ENCODE assay signal across 16 mouse cellular contexts in the genomic region with DNA sequence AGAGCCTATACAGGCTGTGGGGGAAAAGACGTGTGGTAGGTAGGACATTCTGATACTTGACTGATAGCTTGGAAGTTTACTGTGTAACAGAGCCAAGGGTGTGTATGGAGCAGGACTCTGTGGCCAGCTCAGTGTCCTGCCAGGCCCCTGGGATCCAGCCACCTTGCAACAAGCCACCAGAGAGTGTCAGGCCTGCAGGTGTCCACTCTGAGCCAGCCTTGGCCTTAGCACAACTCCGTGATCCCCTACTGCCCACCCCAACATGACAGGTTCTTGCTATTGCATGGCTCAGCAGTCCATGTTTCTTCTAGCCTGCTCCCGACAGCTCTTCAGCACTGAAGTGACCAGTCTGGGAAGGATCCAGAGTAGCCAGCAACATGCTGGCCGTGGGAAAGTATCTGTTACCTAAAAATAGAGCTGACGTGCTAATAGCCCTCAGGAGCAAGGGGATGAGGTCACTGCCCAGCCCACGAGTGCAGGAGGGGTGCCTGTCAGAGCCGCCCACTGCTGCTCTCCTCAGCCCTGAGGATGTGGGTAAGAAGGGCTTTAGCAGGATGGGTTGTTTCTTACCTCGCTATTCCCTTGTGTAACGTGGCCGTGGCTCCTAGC. TPM values are rescaled to one million over a fixed set of nuclear protein-coding genes. Genes with fewer than 3 reads are reported as not detected.
DNase-seq lines count a peak whose midpoint lies in the region; ATAC-seq and TF ChIP-seq lines count a peak whose summit lies in the region.
"Had no signal": no experiment of that assay in that cellular context is flagged by ENCODE, and none has a peak within 500 bp of the region (broad histone marks: within the 10 kb centered on the region; RNA-seq: fewer than 3 reads in every experiment).

No protein-coding gene starts in this region.

- 78% methylated on average over 10 of the region's 10 CpGs for WGBS in midbrain, embryonic 11.5 days
- 78% methylated on average over 10 of the region's 10 CpGs for WGBS in midbrain, embryonic 14.5 days
- WGBS in heart, postnatal 0 days: 15% methylated on average over 10 of the region's 10 CpGs

- no peak overlapping the region for H3K27ac ChIP-seq in midbrain, embryonic 11.5 days (ENCODE audit: low read depth, low read length)
- no peak overlapping the region for H3K27ac ChIP-seq in midbrain, embryonic 14.5 days (replicated peaks; ENCODE audit: low read depth, low read length)
- peak overlapping the region; percentile 77 for H3K27ac ChIP-seq in heart, postnatal 0 days (ENCODE audit: low read depth)
- H3K27ac ChIP-seq: hindbrain, embryonic 15.5 days; kidney, embryonic 15.5 days; liver, embryonic 12.5 days; midbrain, embryonic 10.5 days; neural tube, embryonic 15.5 days had no signal

- no peak overlapping the region for H3K4me3 ChIP-seq in midbrain, embryonic 11.5 days (ENCODE audit: low read depth, low read length)
- no peak overlapping the region for H3K4me3 ChIP-seq in midbrain, embryonic 14.5 days (replicated peaks; ENCODE audit: low read depth, low read length)
- no peak overlapping the region for H3K4me3 ChIP-seq in heart, postnatal 0 days (ENCODE audit: low read depth, low read length)
- H3K4me3 ChIP-seq: hindbrain, embryonic 15.5 days; kidney, embryonic 15.5 days; liver, embryonic 12.5 days; midbrain, embryonic 10.5 days; neural tube, embryonic 15.5 days had no signal

- H3K27me3 ChIP-seq in midbrain, embryonic 11.5 days (ENCODE audit: control insufficient read depth, insufficient read depth, low read length): no peaks in the 10 kb centered on the region
- no peaks in the 10 kb centered on the region for H3K27me3 ChIP-seq in midbrain, embryonic 14.5 days (ENCODE audit: control insufficient read depth, insufficient read depth, low read length)
- H3K27me3 ChIP-seq in heart, postnatal 0 days (ENCODE audit: control insufficient read depth, insufficient read depth, low read length): no peaks in the 10 kb centered on the region
- H3K27me3 ChIP-seq: hindbrain, embryonic 15.5 days; kidney, embryonic 15.5 days; liver, embryonic 12.5 days; neural tube, embryonic 15.5 days had no signal

- DNase-seq in adrenal gland, adult 2 months: peak; percentile 28
- no peak for DNase-seq in adrenal gland, adult 8-10 months
- peak; percentile 33 for DNase-seq in midbrain, embryonic 11.5 days (ENCODE audit: low spot score, missing footprints)
- no peak for DNase-seq in midbrain, embryonic 14.5 days
- peak; percentile 89 for DNase-seq in heart, postnatal 0 days (ENCODE audit: low spot score)
- DNase-seq in right cerebral cortex, adult 2 months (ENCODE audit: low spot score in 2 of 2): no peak
- DNase-seq: spleen, adult 18-20 months had no signal

- H3K9ac ChIP-seq in midbrain, embryonic 11.5 days (ENCODE audit: low read length): no peak overlapping the region
- H3K9ac ChIP-seq in midbrain, embryonic 14.5 days (replicated peaks; ENCODE audit: low read length): no peak overlapping the region
- H3K9ac ChIP-seq in heart, postnatal 0 days (replicated peaks; ENCODE audit: low read depth, low read length): no peak overlapping the region
- H3K9ac ChIP-seq: hindbrain, embryonic 15.5 days; kidney, embryonic 15.5 days; liver, embryonic 12.5 days; neural tube, embryonic 15.5 days had no signal

- H3K9me3 ChIP-seq in midbrain, embryonic 11.5 days (ENCODE audit: control insufficient read depth, low read length): no peaks in the 10 kb centered on the region
- H3K9me3 ChIP-seq in midbrain, embryonic 14.5 days (ENCODE audit: control insufficient read depth, low read length): no peaks in the 10 kb centered on the region
- H3K9me3 ChIP-seq in heart, postnatal 0 days (replicated peaks; ENCODE audit: control insufficient read depth, low read length): no peaks in the 10 kb centered on the region
- H3K9me3 ChIP-seq: hindbrain, embryonic 15.5 days; kidney, embryonic 15.5 days; liver, embryonic 12.5 days; midbrain, embryonic 10.5 days; neural tube, embryonic 15.5 days had no signal

- H3K36me3 ChIP-seq in midbrain, embryonic 11.5 days (ENCODE audit: control insufficient read depth, insufficient read depth, low read length): no peaks in the 10 kb centered on the region
- no peaks in the 10 kb centered on the region for H3K36me3 ChIP-seq in midbrain, embryonic 14.5 days (ENCODE audit: control insufficient read depth, insufficient read depth, low read length)
- no peaks in the 10 kb centered on the region for H3K36me3 ChIP-seq in heart, postnatal 0 days (replicated peaks; ENCODE audit: control insufficient read depth, insufficient read depth, low read length)
- H3K36me3 ChIP-seq: hindbrain, embryonic 15.5 days; midbrain, embryonic 10.5 days; neural tube, embryonic 15.5 days had no signal

- H3K4me2 ChIP-seq in midbrain, embryonic 11.5 days: no peak overlapping the region
- no peak overlapping the region for H3K4me2 ChIP-seq in midbrain, embryonic 14.5 days (ENCODE audit: low read length)
- no peak overlapping the region; the same call in 1 of the 2 replicates for H3K4me2 ChIP-seq in heart, postnatal 0 days (ENCODE audit: low read depth, low read length)
- H3K4me2 ChIP-seq: hindbrain, embryonic 15.5 days; kidney, embryonic 15.5 days; liver, embryonic 12.5 days; neural tube, embryonic 15.5 days had no signal

- TF ChIP-seq EP300 in heart, postnatal 0 days (IDR thresholded peaks at IDR 0.05; ENCODE audit: low read depth): no peak

- TF ChIP-seq CTCF in heart, postnatal 0 days (IDR thresholded peaks at IDR 0.05; ENCODE audit: low read depth): no peak

- ATAC-seq in midbrain, embryonic 11.5 days (ENCODE audit: low FRiP score): no peak
- ATAC-seq in midbrain, embryonic 14.5 days (ENCODE audit: low FRiP score, low TSS enrichment): no peak
- peak; percentile 87 for ATAC-seq in heart, postnatal 0 days (ENCODE audit: insufficient read depth, low read depth)
- no peak for ATAC-seq in inflammation-experienced regulatory T-cells, adult 6 months
- no peak for ATAC-seq in megakaryocyte, adult 5-6 weeks (ENCODE audit: poor library complexity, severe bottlenecking)
- ATAC-seq: forebrain, embryonic 16.5 days; liver, embryonic 12.5 days had no signal

- H3K4me1 ChIP-seq in midbrain, embryonic 11.5 days (ENCODE audit: control insufficient read depth, insufficient read depth, low read length): no peaks in the 10 kb centered on the region
- no peaks in the 10 kb centered on the region for H3K4me1 ChIP-seq in midbrain, embryonic 14.5 days (ENCODE audit: control insufficient read depth, insufficient read depth, low read length)
- H3K4me1 ChIP-seq in heart, postnatal 0 days (ENCODE audit: control insufficient read depth, insufficient read depth): peaks cover 7% of the 10 kb centered on the region; the same call in 1 of the 2 replicates
- H3K4me1 ChIP-seq: liver, embryonic 12.5 days; midbrain, embryonic 10.5 days had no signal

RNA-seq across cellular contexts. Expression of gene Orm1, which starts 34.0 kb away (rescaled TPM):
- 10 to 100 TPM; 38.2 to 61.8 TPM for total RNA-seq in adrenal gland, adult 2 months (2021)
- 13.8 and 18.0 TPM in 2 replicates for polyA plus RNA-seq in adrenal gland, adult 2 months (2012; rRNA removed)
- total RNA-seq in adrenal gland, adult 8-10 months (2022): 10 to 100 TPM; 18.5 to 49.4 (median 27.4) TPM
- polyA plus RNA-seq in midbrain, embryonic 11.5 days (2014; fragmentation: Nextera tagmentation; extraction: Ambion mirVana): not detected in 2 replicates
- polyA plus RNA-seq in midbrain, embryonic 14.5 days (2014; fragmentation: Nextera tagmentation; extraction: Ambion mirVana): not detected in 2 replicates
- not detected in 2 replicates for total RNA-seq in heart, postnatal 0 days (2014; rRNA removed; ENCODE audit: low replicate concordance)
- polyA plus RNA-seq in heart, postnatal 0 days (2015; fragmentation: Nextera tagmentation; extraction: Ambion mirVana): not detected in 2 replicates
- polyA plus RNA-seq in inflammation-experienced regulatory T-cells, adult 6 months (2017; shearing (Covaris generic)): not detected
- 18.3 and 25.9 TPM in 2 replicates for total RNA-seq in megakaryocyte, adult 5-6 weeks (2015)
- 28.3 and 30.2 TPM in 2 replicates for total RNA-seq in megakaryocyte, adult 5-6 weeks (2017)
- total RNA-seq: MEL had no signal
- polyA plus RNA-seq: forebrain, embryonic 16.5 days; hindbrain, embryonic 15.5 days; kidney, embryonic 15.5 days; liver, embryonic 12.5 days; midbrain, embryonic 10.5 days; neural tube, embryonic 15.5 days had no signal

RNA-seq across cellular contexts. Expression of gene Orm3, which starts 45.6 kb away (rescaled TPM):
- total RNA-seq in adrenal gland, adult 2 months (2021): 10 to 100 TPM; 11.7 to 12.3 TPM
- 1.8 and 2.2 TPM in 2 replicates for polyA plus RNA-seq in adrenal gland, adult 2 months (2012; rRNA removed)
- total RNA-seq in adrenal gland, adult 8-10 months (2022): 10 to 100 TPM in 1 of 4 experiments, 1 to 10 TPM in 3; 6.4 to 14.0 (median 8.7) TPM
- polyA plus RNA-seq in midbrain, embryonic 11.5 days (2014; fragmentation: Nextera tagmentation; extraction: Ambion mirVana): not detected in 2 replicates
- polyA plus RNA-seq in midbrain, embryonic 14.5 days (2014; fragmentation: Nextera tagmentation; extraction: Ambion mirVana): not detected in 2 replicates
- not detected in 2 replicates for total RNA-seq in heart, postnatal 0 days (2014; rRNA removed; ENCODE audit: low replicate concordance)
- polyA plus RNA-seq in heart, postnatal 0 days (2015; fragmentation: Nextera tagmentation; extraction: Ambion mirVana): not detected in 2 replicates
- 1 to 10 TPM in 1 of 3 experiments, under 1 TPM in 1, not detected in 1; 0.90 to 1.6 TPM for polyA plus RNA-seq in inflammation-experienced regulatory T-cells, adult 6 months (2017; shearing (Covaris generic))
- total RNA-seq in megakaryocyte, adult 5-6 weeks (2015): not detected in 2 replicates
- not detected in 2 replicates for total RNA-seq in megakaryocyte, adult 5-6 weeks (2017)
- total RNA-seq: MEL had no signal
- polyA plus RNA-seq: forebrain, embryonic 16.5 days; hindbrain, embryonic 15.5 days; kidney, embryonic 15.5 days; liver, embryonic 12.5 days; midbrain, embryonic 10.5 days; neural tube, embryonic 15.5 days had no signal

RNA-seq across cellular contexts. Expression of gene Orm2, which starts 51.9 kb away (rescaled TPM):
- 1 to 10 TPM; 3.9 to 8.2 TPM for total RNA-seq in adrenal gland, adult 2 months (2021)
- polyA plus RNA-seq in adrenal gland, adult 2 months (2012; rRNA removed): 0.51 and 1.1 TPM in 2 replicates
- 1 to 10 TPM in 3 of 4 experiments, under 1 TPM in 1; 0.74 to 4.3 (median 2.8) TPM for total RNA-seq in adrenal gland, adult 8-10 months (2022)
- not detected in 2 replicates for polyA plus RNA-seq in midbrain, embryonic 11.5 days (2014; fragmentation: Nextera tagmentation; extraction: Ambion mirVana)
- polyA plus RNA-seq in midbrain, embryonic 14.5 days (2014; fragmentation: Nextera tagmentation; extraction: Ambion mirVana): not detected in 2 replicates
- total RNA-seq in heart, postnatal 0 days (2014; rRNA removed; ENCODE audit: low replicate concordance): not detected in 2 replicates
- polyA plus RNA-seq in heart, postnatal 0 days (2015; fragmentation: Nextera tagmentation; extraction: Ambion mirVana): not detected in 2 replicates
- 1 to 10 TPM in 2 of 3 experiments, not detected in 1; 1.6 to 2.8 TPM for polyA plus RNA-seq in inflammation-experienced regulatory T-cells, adult 6 months (2017; shearing (Covaris generic))
- total RNA-seq in megakaryocyte, adult 5-6 weeks (2015): not detected in 2 replicates
- total RNA-seq in megakaryocyte, adult 5-6 weeks (2017): not detected in 2 replicates
- total RNA-seq: MEL had no signal
- polyA plus RNA-seq: forebrain, embryonic 16.5 days; hindbrain, embryonic 15.5 days; kidney, embryonic 15.5 days; liver, embryonic 12.5 days; midbrain, embryonic 10.5 days; neural tube, embryonic 15.5 days had no signal

Comparison
In these comparisons a context has a peak if more than half of its experiments do, and no peak if none do; other contexts are left out.
1. DNase-seq: peak in adrenal gland, adult 2 months (single experiment), midbrain, embryonic 11.5 days (single experiment) and heart, postnatal 0 days (single experiment); none in adrenal gland, adult 8-10 months (single experiment), midbrain, embryonic 14.5 days (single experiment) and right cerebral cortex, adult 2 months (0 of 2).
2. RNA of gene Orm1, which starts 34.0 kb away (polyA plus RNA-seq): 13.8 to 18.0 TPM in adrenal gland, adult 2 months; not detected in midbrain, embryonic 14.5 days, not detected in heart, postnatal 0 days, not detected in midbrain, embryonic 11.5 days and not detected in inflammation-experienced regulatory T-cells, adult 6 months; every median in the first group is over 10 times any median in the second.